Mouse (Mus musculus) hindbrain, postnatal 0 days (tissue): ENCODE results near the gene Ccna1. TPM values are rescaled to one million over a fixed set of nuclear protein-coding genes. Genes with fewer than 3 reads are reported as not detected.

ENCODE experiments used
- ATAC-seq: fragments of 200-750 bp; cut with Nextera tagmentation; 2 replicates; pipeline ENCODE4 v1.8.0; 2017; ENCODE audit warnings: mild to moderate bottlenecking, moderate TSS enrichment, moderate library complexity
- DNase-seq: peaks from one replicate; pipeline ENCODE4 v3.0.0-alpha.2; 2015; ENCODE audit warnings: low spot score
- H3K27ac ChIP-seq: fragments of 300-500 bp; sonication (generic); 2 replicates; pipeline ENCODE4 v1.5.1; 2014; ENCODE audit warnings: mild to moderate bottlenecking
- H3K27me3 ChIP-seq: fragments of 300-500 bp; sonication (generic); 2 replicates; pipeline ENCODE4 v1.6.1; 2014; ENCODE audit warnings: low read length, mixed read lengths; ENCODE audit not compliant: insufficient read depth
- H3K36me3 ChIP-seq: fragments of 300-500 bp; sonication (generic); 2 replicates; pipeline ENCODE4 v1.6.1; 2014; ENCODE audit warnings: low read length, mixed read lengths; ENCODE audit not compliant: insufficient read depth
- H3K4me1 ChIP-seq: fragments of 300-500 bp; sonication (generic); 2 replicates; pipeline ENCODE4 v1.6.1; 2014; ENCODE audit warnings: antibody characterized with exemption, low read length, mixed read lengths; ENCODE audit not compliant: insufficient read depth
- H3K4me2 ChIP-seq: fragments of 300-500 bp; sonication (generic); 2 replicates; pipeline ENCODE4 v1.6.1; 2014; ENCODE audit warnings: low read depth, mild to moderate bottlenecking, low read length, moderate library complexity, mixed read lengths
- H3K4me3 ChIP-seq: fragments of 300-500 bp; sonication (generic); 2 replicates; pipeline ENCODE4 v1.5.1; 2014; ENCODE audit warnings: low read length
- H3K9ac ChIP-seq: fragments of 300-500 bp; sonication (generic); replicated peaks from 2 replicates; pipeline ENCODE4 v1.6.1; 2014; ENCODE audit warnings: mild to moderate bottlenecking, low read length, moderate library complexity, mixed read lengths
- H3K9me3 ChIP-seq: fragments of 300-500 bp; sonication (generic); 2 replicates; pipeline ENCODE4 v1.6.1; 2016; ENCODE audit warnings: low read length, mixed read lengths
- CTCF ChIP-seq: IDR thresholded peaks from 2 replicates; pipeline ENCODE4 v1.5.1; 2016; ENCODE audit warnings: antibody characterized with exemption, control low read depth, low read depth
- WGBS: fragments of 180-500 bp; shearing (Covaris S2); extraction: QIAGEN DNeasy Blood & Tissue Kit; methylation state at CpG from one replicate; pipeline ENCODE4 v1.1.7; 2014; 5-methylcytosine and 5-hydroxymethylcytosine counted together
- polyA plus RNA-seq: library from polyadenylated mRNA; unstranded; fragments of >200 nt; fragmentation: Nextera tagmentation; extraction: Ambion mirVana; gene quantifications from 2 replicates; pipeline ENCODE4 v1.2.1, GENCODE M21; 2015
- total RNA-seq: library from RNA; depleted of rRNA; stranded (reverse); fragments of >200 nt; gene quantifications from 2 replicates; pipeline ENCODE4 v1.2.3, GENCODE M21; 2014; rRNA removed

Gene Ccna1
- total and polyA plus RNA-seq, 2 experiments from 2014 or later = 1.3 to 2.0 TPM

DNA sequence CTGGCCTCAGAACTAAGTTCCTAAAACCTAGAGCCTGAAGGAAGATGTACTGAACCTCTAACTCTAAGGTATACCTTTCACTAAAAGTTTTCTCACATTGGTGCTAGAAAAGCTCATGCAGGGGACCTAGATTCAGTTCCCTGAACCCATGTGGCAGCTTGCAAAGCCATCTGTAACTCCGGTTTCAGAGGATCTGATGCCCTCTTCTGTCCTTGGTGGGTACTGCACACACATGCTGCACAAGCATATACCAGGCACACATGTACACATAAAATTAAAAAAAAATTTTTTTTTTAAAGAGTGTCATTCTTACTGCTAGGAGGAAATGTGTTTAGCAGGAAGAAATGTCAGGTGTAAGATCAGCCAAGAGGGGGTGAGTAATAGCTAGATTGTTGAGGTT lies 33.1 kb downstream of the Ccna1 start:
- Histone ChIP-seq H3K27me3 (no peaks in the 10 kb centered on the region), H3K9me3 (no peaks in the 10 kb centered on the region), H3K27ac (no peak overlapping the region), H3K9ac (no peak overlapping the region), H3K4me2 (no peak overlapping the region), H3K4me1 (no peaks in the 10 kb centered on the region), H3K4me3 (no peak overlapping the region), H3K36me3 (no peaks in the 10 kb centered on the region)
- DNase-seq (no peak), ATAC-seq (no peak)
- TF ChIP-seq CTCF = 0 out of 2 replicates have a peak, but pooled peaks have one; percentile 10
- 89% methylated on average over 1 of the region's 1 CpGs for WGBS

DNA sequence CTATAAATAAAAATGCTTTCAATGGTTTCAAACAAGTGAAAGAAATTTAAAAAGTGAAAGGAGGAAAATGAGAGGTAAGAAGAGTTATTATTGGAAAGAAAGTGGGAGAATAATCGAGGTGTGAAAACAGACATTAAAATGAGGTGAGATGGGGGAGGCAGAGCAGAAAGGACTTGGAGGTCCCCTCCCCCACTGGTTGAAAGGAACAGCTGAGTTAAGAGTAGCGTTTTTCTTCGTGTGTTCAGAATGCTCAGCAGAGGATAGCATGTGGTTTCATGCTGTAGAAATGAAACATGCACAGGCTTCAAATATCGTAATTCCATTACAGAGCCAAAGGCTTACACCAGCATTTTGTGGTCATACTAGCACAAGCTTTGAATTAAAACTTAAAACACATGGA lies 42.8 kb downstream of the Ccna1 start:
- H3K9me3 ChIP-seq = no peaks in the 10 kb centered on the region
- H3K4me3 ChIP-seq = no peak overlapping the region
- no peaks in the 10 kb centered on the region for H3K36me3 ChIP-seq
- H3K4me2 ChIP-seq = no peak overlapping the region
- H3K4me1 ChIP-seq = no peaks in the 10 kb centered on the region
- ATAC-seq (no peak), DNase-seq (no peak)
- WGBS = 53% methylated on average over 4 of the region's 4 CpGs
- TF ChIP-seq CTCF = no peak
- no peak overlapping the region for H3K9ac ChIP-seq
- H3K27ac ChIP-seq = no peak overlapping the region
- no peaks in the 10 kb centered on the region for H3K27me3 ChIP-seq

DNA sequence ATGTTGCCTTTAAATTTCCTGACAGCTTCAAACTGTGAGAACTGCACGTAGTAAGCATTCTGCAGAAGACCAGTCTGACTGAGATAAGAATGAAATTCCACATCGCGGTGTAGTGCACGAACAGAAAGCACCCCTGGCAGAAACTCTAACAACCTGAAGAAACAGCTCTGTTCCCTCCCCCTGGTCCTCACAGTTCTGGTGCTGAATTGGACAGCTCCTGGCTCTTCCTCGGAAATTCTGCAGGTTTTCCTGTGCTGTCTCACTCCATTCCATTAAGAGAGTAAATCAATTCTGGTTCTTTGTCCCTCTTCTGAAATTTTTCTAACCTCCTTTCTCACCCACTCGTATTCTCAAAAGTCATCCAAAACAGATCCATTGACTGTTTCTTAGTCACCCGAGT lies 43.6 kb downstream of the Ccna1 start:
- Histone ChIP-seq H3K4me2 (no peak overlapping the region), H3K9ac (no peak overlapping the region), H3K4me1 (no peaks in the 10 kb centered on the region), H3K4me3 (no peak overlapping the region), H3K9me3 (no peaks in the 10 kb centered on the region), H3K27ac (no peak overlapping the region), H3K36me3 (no peaks in the 10 kb centered on the region), H3K27me3 (no peaks in the 10 kb centered on the region)
- ATAC-seq (no peak), DNase-seq (no peak)
- no peak for TF ChIP-seq CTCF
- WGBS = 32% methylated on average over 7 of the region's 7 CpGs

DNA sequence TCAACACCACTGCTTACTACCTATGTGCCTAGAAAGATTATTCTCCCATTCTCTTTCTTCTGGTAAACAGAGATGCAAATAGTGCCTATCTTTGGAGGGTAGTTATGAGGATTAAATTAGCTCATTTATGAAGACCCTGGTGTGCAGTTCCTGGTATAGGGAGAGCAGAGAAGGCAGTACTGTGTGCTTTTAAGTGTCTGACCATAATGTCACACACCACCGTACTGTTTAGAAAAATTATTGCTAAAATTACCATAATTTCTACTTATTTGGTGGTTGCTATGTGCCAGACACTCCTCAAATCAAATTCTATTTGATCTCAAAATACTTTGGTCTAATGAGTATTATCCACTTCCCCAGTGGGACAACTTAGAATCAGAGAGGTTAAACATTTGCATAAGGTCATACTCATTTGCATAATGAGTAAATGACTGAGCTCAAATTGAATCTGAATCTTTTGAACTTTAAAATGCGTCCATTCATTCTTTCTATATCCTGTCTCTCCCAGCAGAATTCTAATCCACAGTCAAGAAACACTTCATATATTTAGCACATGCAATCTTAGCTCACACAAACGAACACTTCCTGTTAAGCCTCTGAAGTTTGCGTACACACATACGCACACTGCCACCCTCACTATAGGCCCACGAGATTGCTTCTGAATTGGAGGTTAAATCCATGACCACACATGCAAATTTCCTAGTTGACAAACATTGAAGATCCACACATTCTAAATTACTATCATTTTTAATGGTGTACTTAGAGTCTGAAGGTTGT lies 46.1 kb downstream of the Ccna1 start:
- Histone ChIP-seq H3K27me3 (no peaks in the 10 kb centered on the region), H3K9me3 (no peaks in the 10 kb centered on the region), H3K9ac (no peak overlapping the region), H3K4me2 (no peak overlapping the region), H3K36me3 (no peaks in the 10 kb centered on the region), H3K4me3 (no peak overlapping the region), H3K4me1 (no peaks in the 10 kb centered on the region), H3K27ac (no peak overlapping the region)
- DNase-seq (no peak), ATAC-seq (no peak)
- 43% methylated on average over 6 of the region's 6 CpGs for WGBS
- TF ChIP-seq CTCF = no peak

DNA sequence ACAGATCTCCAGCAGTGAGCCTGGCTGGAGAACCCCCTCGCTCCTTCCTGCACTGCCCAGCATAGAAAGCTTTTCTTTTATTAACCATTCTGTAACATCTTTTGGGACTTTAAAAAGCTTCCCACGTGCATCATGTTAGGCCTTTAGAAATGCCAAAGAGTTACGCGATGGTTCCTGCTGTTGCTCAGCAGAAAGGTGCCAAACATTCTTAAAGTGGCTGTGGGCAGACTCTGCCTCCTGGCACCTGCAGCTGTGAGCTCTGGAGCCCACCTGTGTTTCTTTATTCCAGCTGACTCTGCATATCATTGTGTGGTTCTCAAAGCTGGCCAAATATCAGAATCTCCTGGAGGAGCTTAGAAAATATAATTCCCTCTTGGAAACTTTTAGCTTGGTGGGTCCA lies 51.3 kb downstream of the Ccna1 start:
- Histone ChIP-seq H3K36me3 (no peaks in the 10 kb centered on the region), H3K27me3 (no peaks in the 10 kb centered on the region), H3K4me3 (no peak overlapping the region), H3K9me3 (no peaks in the 10 kb centered on the region), H3K9ac (no peak overlapping the region), H3K4me1 (no peaks in the 10 kb centered on the region), H3K27ac (no peak overlapping the region), H3K4me2 (no peak overlapping the region)
- DNase-seq (no peak), ATAC-seq (no peak)
- TF ChIP-seq CTCF = no peak
- 51% methylated on average over 4 of the region's 4 CpGs for WGBS

DNA sequence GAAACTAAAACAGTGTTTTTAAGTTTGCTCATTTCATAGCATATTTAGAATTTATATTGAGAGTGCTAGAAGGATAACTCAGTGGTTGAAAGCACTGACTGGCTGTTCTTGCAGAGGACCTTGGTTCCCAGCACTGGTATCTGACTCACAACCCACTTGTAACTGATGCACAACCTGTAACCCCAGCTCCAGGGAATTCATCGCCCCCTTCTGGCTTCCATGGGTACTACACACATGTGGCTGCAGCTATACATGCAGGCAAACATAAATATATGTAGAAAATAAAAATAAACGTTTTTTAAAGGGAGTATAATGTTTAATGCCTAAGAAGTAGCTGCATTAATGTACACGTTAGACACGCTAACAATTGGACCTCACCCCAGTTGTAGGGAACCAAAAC lies 53.6 kb downstream of the Ccna1 start:
- DNase-seq (no peak), ATAC-seq (no peak)
- 71% methylated on average over 4 of the region's 4 CpGs for WGBS
- Histone ChIP-seq H3K27ac (no peak overlapping the region), H3K36me3 (no peaks in the 10 kb centered on the region), H3K4me1 (no peaks in the 10 kb centered on the region), H3K9ac (no peak overlapping the region), H3K4me2 (no peak overlapping the region), H3K4me3 (no peak overlapping the region), H3K27me3 (no peaks in the 10 kb centered on the region), H3K9me3 (no peaks in the 10 kb centered on the region)
- peak; percentile 41; the same call in 1 of the 2 replicates for TF ChIP-seq CTCF

Other genes with a start within 250 kb of the Ccna1 start
- gene Rfxap, start 247.7 kb downstream of the Ccna1 start, total RNA-seq = 29.7 and 33.9 TPM in 2 replicates
- 46.2 and 49.7 TPM in 2 replicates for gene Rfxap, start 247.7 kb downstream of the Ccna1 start, polyA plus RNA-seq
- gene Sertm1, start 139.6 kb downstream of the Ccna1 start, total RNA-seq = 14.6 and 15.0 TPM in 2 replicates
- 1.4 TPM in 2 replicates for gene Sertm1, start 139.6 kb downstream of the Ccna1 start, polyA plus RNA-seq
- 14.8 and 18.4 TPM in 2 replicates for gene Spg20, start 56.6 kb upstream of the Ccna1 start, total RNA-seq
- 10.0 and 10.9 TPM in 2 replicates for gene Spg20, start 56.6 kb upstream of the Ccna1 start, polyA plus RNA-seq
- gene Ccdc169, start 81.8 kb upstream of the Ccna1 start, total RNA-seq = 0.54 TPM in 1 of 2 replicates, not detected in the other
- gene Ccdc169, start 81.8 kb upstream of the Ccna1 start, polyA plus RNA-seq = 0.06 TPM in 1 of 2 replicates, not detected in the other
- gene Sohlh2, start 126.5 kb upstream of the Ccna1 start, total RNA-seq = not detected in 2 replicates
- gene Sohlh2, start 126.5 kb upstream of the Ccna1 start, polyA plus RNA-seq = 0.08 TPM in 2 replicates
- gene Dclk1, start 186.9 kb upstream of the Ccna1 start, total RNA-seq = 213 and 250 TPM in 2 replicates
- 196 and 214 TPM in 2 replicates for gene Dclk1, start 186.9 kb upstream of the Ccna1 start, polyA plus RNA-seq